Mouse (Mus musculus): Measurements from ENCODE around the gene Keap1. TPM values are rescaled to one million over a fixed set of nuclear protein-coding genes. Genes with fewer than 3 reads are reported as not detected.

Keap1 gene
- total RNA-seq (2014; rRNA removed; ENCODE audit: low replicate concordance) = 67.9 and 79.0 TPM in 2 replicates
- polyA plus RNA-seq (2015; fragmentation: Nextera tagmentation; extraction: Ambion mirVana) = 42.7 and 45.7 TPM in 2 replicates

DNA sequence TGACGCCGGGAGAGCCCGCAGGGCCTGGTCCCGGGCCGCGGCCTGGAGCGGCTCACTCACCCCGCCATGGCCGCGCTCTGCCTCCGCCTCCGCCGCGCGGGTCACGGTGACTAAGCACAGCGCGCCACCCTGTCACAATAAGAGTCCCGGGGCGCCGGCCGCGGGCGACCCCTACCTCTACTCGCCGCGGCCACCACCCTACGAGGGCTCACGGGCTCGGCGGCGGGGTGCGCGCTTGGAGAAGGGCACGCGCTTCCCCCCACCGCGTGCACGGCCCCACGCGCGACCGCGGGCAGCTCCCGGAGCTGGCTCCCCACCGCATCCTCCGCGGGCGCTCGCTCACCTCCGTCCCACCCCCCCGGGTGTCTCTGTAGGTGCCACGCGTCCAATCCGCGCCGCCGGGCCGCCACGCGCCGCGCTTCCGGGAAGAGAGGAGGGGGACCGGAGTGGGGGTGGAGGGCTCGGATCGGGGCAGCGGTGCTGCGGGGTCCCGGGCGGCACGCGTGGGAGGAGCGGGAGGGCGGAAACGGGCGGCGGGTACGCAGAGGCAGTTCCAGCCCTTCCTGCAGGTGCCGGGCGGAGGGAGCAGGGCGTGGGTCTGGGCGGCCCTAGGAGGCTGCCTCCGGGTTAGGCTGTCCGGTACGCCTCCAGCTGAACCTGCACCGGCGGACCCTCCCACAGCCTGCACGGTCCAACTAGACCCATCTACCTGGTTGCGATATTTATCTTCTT is at the start of gene Keap1:
Gene Keap1, minus strand, starts transcription at position 629 of the 732 bp plus-strand sequence.
- peak; percentile 85 for ATAC-seq (ENCODE audit: insufficient read depth, low read depth)
- no peak for TF ChIP-seq CTCF (IDR thresholded peaks at IDR 0.05; ENCODE audit: low read depth)
- peak; percentile 46; the same call in 1 of the 2 replicates for TF ChIP-seq EP300 (IDR thresholded peaks at IDR 0.05; ENCODE audit: low read depth)
- Histone ChIP-seq H3K4me1 (ENCODE audit: control insufficient read depth, insufficient read depth) (peaks cover 11% of the 10 kb centered on the region; the same call in 1 of the 2 replicates), H3K9ac (replicated peaks; ENCODE audit: low read depth, low read length) (peak within 1 kb of the TSS; percentile 94), H3K27me3 (ENCODE audit: control insufficient read depth, insufficient read depth, low read length) (peaks cover 15% of the 10 kb centered on the region), H3K4me2 (ENCODE audit: low read depth, low read length) (peak within 1 kb of the TSS; percentile 67), H3K9me3 (replicated peaks; ENCODE audit: control insufficient read depth, low read length) (no peaks in the 10 kb centered on the region), H3K4me3 (ENCODE audit: low read depth, low read length) (peak within 1 kb of the TSS; percentile 85), H3K27ac (ENCODE audit: low read depth) (peak within 1 kb of the TSS; percentile 97), H3K36me3 (replicated peaks; ENCODE audit: control insufficient read depth, insufficient read depth, low read length) (peaks cover 25% of the 10 kb centered on the region)
- under 1% methylated on average over 71 of the region's 90 CpGs for WGBS
- DNase-seq (ENCODE audit: low spot score) = peak; percentile 78

DNA sequence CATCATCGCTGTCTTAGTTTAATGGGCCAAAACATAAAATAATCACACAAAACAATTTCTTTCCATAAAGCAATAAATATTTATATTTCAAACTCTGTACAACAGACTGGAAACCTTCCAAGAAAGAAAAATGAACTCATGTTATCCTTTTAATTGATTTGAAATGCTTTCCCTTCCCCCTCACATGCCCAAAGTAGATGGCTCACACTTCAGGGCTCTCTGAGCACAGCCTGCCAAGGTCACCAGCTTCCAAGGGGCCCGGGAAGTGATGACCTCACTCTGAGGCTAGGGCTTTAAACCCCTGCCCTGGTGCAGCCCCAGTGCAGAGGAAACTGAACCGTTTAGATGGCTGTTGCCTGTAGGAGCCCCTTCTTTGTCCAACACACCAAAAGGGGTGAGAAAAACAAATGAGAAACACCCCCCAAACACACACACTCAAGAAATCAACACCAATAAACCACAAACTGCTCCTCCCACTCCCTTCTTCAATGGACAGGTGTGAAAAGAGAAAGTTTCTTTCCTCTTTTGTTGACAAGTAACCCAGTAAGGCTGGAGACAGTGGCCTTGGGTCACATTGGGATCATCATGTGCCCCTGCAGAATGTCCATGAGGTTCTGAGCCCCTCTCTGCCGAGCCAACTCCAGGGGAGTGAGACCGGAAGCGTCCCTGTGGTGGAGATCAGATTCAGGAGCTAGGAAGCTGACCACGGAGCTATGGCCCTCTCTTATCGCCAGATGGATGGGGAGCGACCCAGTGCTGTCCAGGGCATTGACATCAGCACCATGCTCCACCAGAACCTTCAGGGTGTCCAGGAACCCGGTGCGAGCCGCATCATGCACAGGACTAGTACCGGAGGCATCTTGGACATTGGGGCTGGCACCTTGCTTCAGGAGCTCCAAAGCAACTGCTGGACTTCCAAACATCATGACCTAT is 49.5 kb upstream of the Keap1 start:
- ATAC-seq (ENCODE audit: insufficient read depth, low read depth) (no peak), DNase-seq (ENCODE audit: low spot score) (peak; percentile 33)

GRCm38 (mm10) chr9:21287571-21288402 is 48.6 kb upstream of the Keap1 start, which contains the start of gene Kri1:
Kri1 (minus strand) TSS chr9:21287969.
- peak within 1 kb of the TSS; percentile 92 for H3K27ac ChIP-seq (ENCODE audit: low read depth)
- peak within 1 kb of the TSS; percentile 79 for H3K4me3 ChIP-seq (ENCODE audit: low read depth, low read length)
- H3K9ac ChIP-seq (replicated peaks; ENCODE audit: low read depth, low read length) = peak within 1 kb of the TSS; percentile 69
- DNase-seq (ENCODE audit: low spot score) (peak; percentile 100), ATAC-seq (ENCODE audit: insufficient read depth, low read depth) (peak; percentile 74)
- peak within 1 kb of the TSS; percentile 97 for H3K4me2 ChIP-seq (ENCODE audit: low read depth, low read length)
- H3K27me3 ChIP-seq (ENCODE audit: control insufficient read depth, insufficient read depth, low read length) = no peaks in the 10 kb centered on the region
- H3K36me3 ChIP-seq (replicated peaks; ENCODE audit: control insufficient read depth, insufficient read depth, low read length) = peaks cover 24% of the 10 kb centered on the region
- TF ChIP-seq CTCF (IDR thresholded peaks at IDR 0.05; ENCODE audit: low read depth) = peak; percentile 5; the same call in 1 of the 2 replicates
- TF ChIP-seq EP300 (IDR thresholded peaks at IDR 0.05; ENCODE audit: low read depth) = 0 out of 2 replicates have a peak, but pooled peaks have one; percentile 20
- H3K9me3 ChIP-seq (replicated peaks; ENCODE audit: control insufficient read depth, low read length) = no peaks in the 10 kb centered on the region
- H3K4me1 ChIP-seq (ENCODE audit: control insufficient read depth, insufficient read depth) = peaks cover 27% of the 10 kb centered on the region
- WGBS = under 1% methylated on average over 58 of the region's 59 CpGs

More for the DNA sequence above, 49.5 kb upstream of the Keap1 start:
- Histone ChIP-seq H3K27ac (ENCODE audit: low read depth) (peak overlapping the region; percentile 92), H3K27me3 (ENCODE audit: control insufficient read depth, insufficient read depth, low read length) (no peaks in the 10 kb centered on the region), H3K4me2 (ENCODE audit: low read depth, low read length) (peak overlapping the region; percentile 97), H3K4me3 (ENCODE audit: low read depth, low read length) (peak overlapping the region; percentile 79), H3K4me1 (ENCODE audit: control insufficient read depth, insufficient read depth) (peaks cover 27% of the 10 kb centered on the region), H3K9me3 (replicated peaks; ENCODE audit: control insufficient read depth, low read length) (no peaks in the 10 kb centered on the region), H3K9ac (replicated peaks; ENCODE audit: low read depth, low read length) (peak overlapping the region; percentile 41; the same call in 1 of the 2 replicates), H3K36me3 (replicated peaks; ENCODE audit: control insufficient read depth, insufficient read depth, low read length) (peaks cover 21% of the 10 kb centered on the region)
- WGBS = 66% methylated on average over 13 of the region's 13 CpGs
- no peak for TF ChIP-seq CTCF (IDR thresholded peaks at IDR 0.05; ENCODE audit: low read depth)
- 0 out of 2 replicates have a peak, but pooled peaks have one; percentile 16 for TF ChIP-seq EP300 (IDR thresholded peaks at IDR 0.05; ENCODE audit: low read depth)

- ATAC-seq (ENCODE audit: insufficient read depth, low read depth) (no peak), DNase-seq (ENCODE audit: low spot score) (no peak)
- Histone ChIP-seq H3K4me3 (ENCODE audit: low read depth, low read length) (peak overlapping the region; percentile 79), H3K4me1 (ENCODE audit: control insufficient read depth, insufficient read depth) (peaks cover 27% of the 10 kb centered on the region), H3K9me3 (replicated peaks; ENCODE audit: control insufficient read depth, low read length) (no peaks in the 10 kb centered on the region), H3K36me3 (replicated peaks; ENCODE audit: control insufficient read depth, insufficient read depth, low read length) (peaks cover 31% of the 10 kb centered on the region), H3K27me3 (ENCODE audit: control insufficient read depth, insufficient read depth, low read length) (no peaks in the 10 kb centered on the region), H3K4me2 (ENCODE audit: low read depth, low read length) (peak overlapping the region; percentile 97), H3K9ac (replicated peaks; ENCODE audit: low read depth, low read length) (peak overlapping the region; percentile 69; the same call in 1 of the 2 replicates), H3K27ac (ENCODE audit: low read depth) (no peak overlapping the region)
- TF ChIP-seq CTCF (IDR thresholded peaks at IDR 0.05; ENCODE audit: low read depth) = no peak
- no peak for TF ChIP-seq EP300 (IDR thresholded peaks at IDR 0.05; ENCODE audit: low read depth)
- 48% methylated on average over 3 of the region's 3 CpGs for WGBS
Observed at GRCm38 (mm10) chr9:21286753-21287152, 47.6 kb upstream of the Keap1 start.
